Mouse (Mus musculus): ENCODE data around the gene Cstf2.

Cstf2 gene

GRCm38 (mm10) chrX:134058987-134059712 lies at the start of gene Cstf2:
Gene Cstf2 (plus strand): TSS chrX:134059187.
- DNase-seq (ENCODE audit: low read depth in 1 of 2, low spot score in 2 of 2) = peak; percentile 76 to 87

- no peak for DNase-seq (ENCODE audit: low read depth in 1 of 2, low spot score in 2 of 2)
These were observed 40.0 kb upstream of the Cstf2 start for GRCm38 (mm10) chrX:134019005-134019404.

GRCm38 (mm10) chrX:134020664-134021063 lies 38.3 kb upstream of the Cstf2 start:
- DNase-seq (ENCODE audit: low read depth in 1 of 2, low spot score in 2 of 2) = no peak

GRCm38 (mm10) chrX:134048994-134049393 lies 10.0 kb upstream of the Cstf2 start:
- DNase-seq (ENCODE audit: low read depth in 1 of 2, low spot score in 2 of 2) = no peak

- DNase-seq (ENCODE audit: low read depth in 1 of 2, low spot score in 2 of 2) = no peak
These were observed 2.1 kb upstream of the Cstf2 start for GRCm38 (mm10) chrX:134056897-134057296.

GRCm38 (mm10) chrX:134058040-134058875 lies 729 bp upstream of the Cstf2 start:
- DNase-seq (ENCODE audit: low read depth in 1 of 2, low spot score in 2 of 2) = no peak

GRCm38 (mm10) chrX:134059764-134060163 lies 777 bp downstream of the Cstf2 start:
- DNase-seq (ENCODE audit: low read depth in 1 of 2, low spot score in 2 of 2) = no peak

- no peak for DNase-seq (ENCODE audit: low read depth in 1 of 2, low spot score in 2 of 2)
These were observed 26.5 kb downstream of the Cstf2 start for GRCm38 (mm10) chrX:134085453-134085852.

GRCm38 (mm10) chrX:134102641-134103040 lies 43.7 kb downstream of the Cstf2 start:
- DNase-seq (ENCODE audit: low read depth in 1 of 2, low spot score in 2 of 2) = no peak

GRCm38 (mm10) chrX:134111767-134112166 lies 52.8 kb downstream of the Cstf2 start:
- DNase-seq (ENCODE audit: low read depth in 1 of 2, low spot score in 2 of 2) = no peak

- peak in 1 of 2 experiments; percentile 4 for DNase-seq (ENCODE audit: low read depth in 1 of 2, low spot score in 2 of 2)
These were observed 57.4 kb downstream of the Cstf2 start for GRCm38 (mm10) chrX:134116417-134116816.

- DNase-seq (ENCODE audit: low read depth in 1 of 2, low spot score in 2 of 2) = no peak
These were observed 69.6 kb downstream of the Cstf2 start for GRCm38 (mm10) chrX:134128549-134128948.

GRCm38 (mm10) chrX:134132295-134132694 lies 73.3 kb downstream of the Cstf2 start:
- no peak for DNase-seq (ENCODE audit: low read depth in 1 of 2, low spot score in 2 of 2)

- DNase-seq (ENCODE audit: low read depth in 1 of 2, low spot score in 2 of 2) = no peak
These were observed 74.8 kb downstream of the Cstf2 start for GRCm38 (mm10) chrX:134133821-134134220.

All from monocyte, adult 2 months (primary cell).